Mouse (Mus musculus) embryonic facial prominence, embryonic 10.5 days (tissue): Measurements from ENCODE around the gene Mapkapk2. TPM values are rescaled to one million over a fixed set of nuclear protein-coding genes. Genes with fewer than 3 reads are reported as not detected.

Experiments
- DNase-seq: peaks from one replicate; pipeline ENCODE4 v3.0.0-alpha.2; 2017; ENCODE audit warnings: low spot score
- H3K27ac ChIP-seq: fragments of 300-500 bp; sonication (generic); replicated peaks from 2 replicates; pipeline ENCODE4 v1.5.1; 2016; ENCODE audit warnings: mild to moderate bottlenecking
- H3K27me3 ChIP-seq: fragments of 300-500 bp; sonication (generic); replicated peaks from 2 replicates; pipeline ENCODE4 v1.6.1; 2016; ENCODE audit warnings: low read depth, mild to moderate bottlenecking; ENCODE audit not compliant: poor library complexity, severe bottlenecking
- H3K36me3 ChIP-seq: fragments of 300-500 bp; sonication (generic); replicated peaks from 2 replicates; pipeline ENCODE4 v1.6.1; 2016; ENCODE audit warnings: mild to moderate bottlenecking, moderate library complexity
- H3K4me1 ChIP-seq: fragments of 300-500 bp; sonication (generic); 2 replicates; pipeline ENCODE4 v1.6.1; 2016
- H3K4me3 ChIP-seq: fragments of 300-500 bp; sonication (generic); 2 replicates; pipeline ENCODE4 v1.5.1; 2016; ENCODE audit warnings: mild to moderate bottlenecking, moderate library complexity
- H3K9me3 ChIP-seq: fragments of 300-500 bp; sonication (generic); 2 replicates; pipeline ENCODE4 v1.6.1; 2016; ENCODE audit warnings: mild to moderate bottlenecking
- WGBS: fragments of 180-500 bp; shearing (Covaris S2); methylation state at CpG from one replicate; pipeline ENCODE4 v1.1.7; 2016; 5-methylcytosine and 5-hydroxymethylcytosine counted together
- polyA plus RNA-seq: library from polyadenylated mRNA; unstranded; fragments of >200 nt; fragmentation: Nextera tagmentation; extraction: Ambion mirVana; gene quantifications from 2 replicates; pipeline ENCODE4 v1.2.1, GENCODE M21; 2016

The Mapkapk2 gene
- polyA plus RNA-seq, 1 experiment from 2014 or later = 45.4 TPM

- Histone ChIP-seq H3K27ac (no peak overlapping the region), H3K27me3 (no peaks in the 10 kb centered on the region), H3K4me3 (no peak overlapping the region), H3K4me1 (peaks cover 31% of the 10 kb centered on the region), H3K9me3 (no peaks in the 10 kb centered on the region), H3K36me3 (peaks cover 35% of the 10 kb centered on the region)
- DNase-seq = no peak
- 67% methylated on average over 6 of the region's 6 CpGs for WGBS
Observed at GRCm38 (mm10) chr1:131134231-131134630, 36.6 kb upstream of the Mapkapk2 start.

DNA sequence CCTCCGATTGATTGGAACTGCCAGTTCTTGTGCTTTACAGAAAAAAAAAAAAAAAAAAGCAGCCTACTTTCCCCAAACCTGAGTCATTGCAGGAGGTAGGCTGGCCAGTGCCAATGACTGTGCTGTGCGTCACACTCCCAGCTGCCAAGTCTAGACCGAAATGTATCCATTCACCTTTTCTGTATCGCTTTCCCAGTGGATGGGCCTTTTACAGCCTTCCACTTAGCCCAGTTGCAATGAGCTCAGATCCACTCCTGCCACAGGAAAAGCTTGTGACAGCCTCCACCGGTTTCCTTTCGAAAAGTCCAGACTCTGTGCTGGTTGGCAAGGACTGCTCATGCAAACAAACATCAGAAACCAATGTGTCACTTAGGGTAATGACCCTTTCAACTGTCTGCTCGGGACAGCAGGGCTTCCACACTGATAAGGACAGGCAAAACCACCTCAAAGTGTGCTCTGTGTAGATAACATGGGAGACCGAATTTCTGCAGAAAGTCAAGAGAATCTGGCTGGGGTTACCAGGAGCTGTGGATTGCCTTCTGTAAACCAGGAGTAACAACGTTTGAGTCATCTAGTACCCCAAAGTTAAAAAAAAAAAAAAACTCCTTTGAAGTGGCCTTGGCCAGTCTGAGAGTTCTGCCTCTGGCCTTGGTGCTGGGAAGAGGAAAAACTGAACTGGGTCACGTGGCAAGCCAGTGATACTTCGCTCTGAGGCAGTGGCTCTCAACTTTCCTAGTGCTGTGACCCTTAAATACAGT, 28.5 kb upstream of the Mapkapk2 start:
- H3K4me1 ChIP-seq = no peaks in the 10 kb centered on the region
- H3K27ac ChIP-seq = no peak overlapping the region
- H3K27me3 ChIP-seq = no peaks in the 10 kb centered on the region
- peaks cover 48% of the 10 kb centered on the region for H3K36me3 ChIP-seq
- 75% methylated on average over 11 of the region's 11 CpGs for WGBS
- H3K9me3 ChIP-seq = no peaks in the 10 kb centered on the region
- no peak for DNase-seq
- no peak overlapping the region for H3K4me3 ChIP-seq

- Histone ChIP-seq H3K36me3 (peaks cover 23% of the 10 kb centered on the region), H3K4me3 (no peak overlapping the region), H3K27ac (no peak overlapping the region), H3K4me1 (no peaks in the 10 kb centered on the region), H3K9me3 (no peaks in the 10 kb centered on the region), H3K27me3 (no peaks in the 10 kb centered on the region)
- 72% methylated on average over 10 of the region's 10 CpGs for WGBS
- no peak for DNase-seq
Observed at GRCm38 (mm10) chr1:131123522-131124265, 26.1 kb upstream of the Mapkapk2 start.

- peak; percentile 10 for DNase-seq
- H3K36me3 ChIP-seq = peaks cover 6% of the 10 kb centered on the region
- H3K27me3 ChIP-seq = no peaks in the 10 kb centered on the region
- peaks cover 2% of the 10 kb centered on the region for H3K4me1 ChIP-seq
- WGBS = 38% methylated on average over 3 of the region's 3 CpGs
- no peak overlapping the region for H3K27ac ChIP-seq
- no peak overlapping the region for H3K4me3 ChIP-seq
- H3K9me3 ChIP-seq = no peaks in the 10 kb centered on the region
Observed at GRCm38 (mm10) chr1:131121987-131122386, 24.4 kb upstream of the Mapkapk2 start.

- no peaks in the 10 kb centered on the region for H3K9me3 ChIP-seq
- H3K4me3 ChIP-seq = no peak overlapping the region
- no peak for DNase-seq
- peaks cover 9% of the 10 kb centered on the region for H3K4me1 ChIP-seq
- H3K27me3 ChIP-seq = 0 out of 2 replicates have a peak, but pooled peaks cover 11% of the 10 kb centered on the region
- H3K36me3 ChIP-seq = no peaks in the 10 kb centered on the region
- H3K27ac ChIP-seq = no peak overlapping the region
- 81% methylated on average over 2 of the region's 2 CpGs for WGBS
Observed at GRCm38 (mm10) chr1:131119026-131119425, 21.4 kb upstream of the Mapkapk2 start.

- WGBS = 65% methylated on average over 10 of the region's 10 CpGs
- Histone ChIP-seq H3K36me3 (no peaks in the 10 kb centered on the region), H3K9me3 (no peaks in the 10 kb centered on the region), H3K27me3 (0 out of 2 replicates have a peak, but pooled peaks cover 11% of the 10 kb centered on the region), H3K4me1 (peaks cover 9% of the 10 kb centered on the region), H3K27ac (no peak overlapping the region), H3K4me3 (no peak overlapping the region)
- no peak for DNase-seq
Observed at GRCm38 (mm10) chr1:131118530-131118929, 20.9 kb upstream of the Mapkapk2 start.

DNA sequence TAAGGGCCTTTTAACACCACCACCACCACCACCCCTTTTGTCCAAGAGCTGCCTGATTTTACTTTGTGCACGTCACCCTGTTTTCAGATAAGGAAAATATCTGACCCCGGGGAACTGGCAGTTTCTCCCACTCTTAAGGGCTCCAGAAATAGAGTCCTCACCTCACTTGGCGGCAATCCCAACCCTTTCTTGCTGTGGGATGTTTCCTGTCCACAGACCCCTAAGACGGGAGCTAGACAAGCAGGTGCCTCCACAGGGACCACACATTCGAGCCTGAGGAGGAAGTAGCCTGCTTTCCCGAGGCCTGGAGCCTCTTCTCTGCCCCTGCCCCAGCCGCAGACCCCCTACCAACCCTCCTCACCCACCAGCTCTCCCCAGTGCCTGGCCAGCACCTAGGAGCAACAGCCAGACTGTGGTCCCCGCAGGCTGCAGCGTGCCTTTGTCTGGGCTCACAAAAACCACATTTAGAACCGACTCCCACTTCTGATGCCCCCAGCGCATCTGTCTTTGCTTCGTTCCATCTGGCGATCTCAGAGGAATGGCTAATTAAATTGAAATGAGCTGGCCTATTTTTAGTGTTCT, 18.9 kb upstream of the Mapkapk2 start:
- DNase-seq = peak; percentile 35
- Histone ChIP-seq H3K4me1 (peaks cover 19% of the 10 kb centered on the region), H3K27me3 (0 out of 2 replicates have a peak, but pooled peaks cover 11% of the 10 kb centered on the region), H3K36me3 (no peaks in the 10 kb centered on the region), H3K4me3 (no peak overlapping the region), H3K9me3 (no peaks in the 10 kb centered on the region), H3K27ac (peak overlapping the region; percentile 70)
- WGBS = 64% methylated on average over 13 of the region's 13 CpGs

- H3K27me3 ChIP-seq = 0 out of 2 replicates have a peak, but pooled peaks cover 11% of the 10 kb centered on the region
- H3K4me1 ChIP-seq = peaks cover 20% of the 10 kb centered on the region
- no peaks in the 10 kb centered on the region for H3K36me3 ChIP-seq
- peak; percentile 76 for DNase-seq
- no peaks in the 10 kb centered on the region for H3K9me3 ChIP-seq
- no peak overlapping the region for H3K27ac ChIP-seq
- 22% methylated on average over 6 of the region's 6 CpGs for whole genome bisulfite sequencing
- no peak overlapping the region for H3K4me3 ChIP-seq
Observed at GRCm38 (mm10) chr1:131115932-131116331, 18.3 kb upstream of the Mapkapk2 start.

DNA sequence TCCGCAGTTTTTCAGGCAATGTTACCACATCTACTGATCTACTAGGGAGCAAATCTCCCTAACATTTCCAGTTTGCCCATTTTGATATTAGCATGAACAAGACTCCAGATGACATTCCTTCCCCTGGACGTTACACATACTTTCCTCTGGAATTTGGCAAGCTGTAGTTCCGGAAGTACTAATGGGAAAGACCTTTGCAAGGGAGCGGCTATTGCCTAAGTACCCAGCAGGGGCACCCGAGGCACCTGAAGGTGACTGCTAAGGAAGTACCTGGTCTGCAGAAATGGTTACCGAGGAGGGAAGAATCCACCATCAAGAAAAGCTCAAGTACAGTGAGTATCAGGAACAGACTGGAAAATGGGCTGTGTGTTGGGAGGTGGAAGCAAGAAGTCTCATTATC, 14.9 kb upstream of the Mapkapk2 start:
- no peaks in the 10 kb centered on the region for H3K36me3 ChIP-seq
- no peak overlapping the region for H3K27ac ChIP-seq
- H3K4me3 ChIP-seq = no peak overlapping the region
- WGBS = 31% methylated on average over 6 of the region's 6 CpGs
- H3K4me1 ChIP-seq = peaks cover 28% of the 10 kb centered on the region
- H3K27me3 ChIP-seq = 0 out of 2 replicates have a peak, but pooled peaks cover 11% of the 10 kb centered on the region
- DNase-seq = no peak
- no peaks in the 10 kb centered on the region for H3K9me3 ChIP-seq

DNA sequence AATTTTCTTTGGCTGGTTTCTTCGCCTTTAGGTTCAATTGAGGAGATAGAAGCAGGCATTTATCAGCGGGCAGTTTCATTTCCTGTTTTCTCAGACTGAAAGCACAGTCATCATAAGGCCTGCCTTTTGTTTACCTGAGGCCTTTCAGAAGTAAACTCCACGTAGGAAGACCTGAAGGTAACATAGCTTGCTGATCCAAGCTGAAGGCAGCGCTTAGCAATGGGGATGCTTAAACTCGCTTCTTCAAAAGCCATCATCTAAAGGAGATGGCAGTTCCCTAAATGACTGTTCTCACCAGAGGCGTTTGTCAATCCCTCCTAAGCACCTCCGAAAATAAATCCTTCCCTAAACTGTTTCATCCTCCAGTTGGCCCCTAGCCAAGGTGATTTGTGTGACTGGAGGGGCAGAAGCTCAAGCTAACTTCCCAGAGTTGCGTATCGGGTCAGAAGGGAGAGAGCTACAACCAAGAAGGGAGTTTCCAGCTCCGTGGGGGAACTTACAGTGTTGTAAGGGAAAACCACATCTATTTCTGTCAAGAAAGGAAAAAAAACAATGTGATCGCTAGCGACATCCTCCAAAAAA, 13.0 kb upstream of the Mapkapk2 start:
- Histone ChIP-seq H3K4me1 (peaks cover 21% of the 10 kb centered on the region), H3K27me3 (0 out of 2 replicates have a peak, but pooled peaks cover 11% of the 10 kb centered on the region), H3K27ac (no peak overlapping the region), H3K4me3 (no peak overlapping the region), H3K9me3 (no peaks in the 10 kb centered on the region), H3K36me3 (no peaks in the 10 kb centered on the region)
- 80% methylated on average over 12 of the region's 12 CpGs for WGBS
- no peak for DNase-seq

GRCm38 (mm10) chr1:131107575-131108308, 10.1 kb upstream of the Mapkapk2 start:
- Histone ChIP-seq H3K4me1 (peaks cover 18% of the 10 kb centered on the region), H3K4me3 (no peak overlapping the region), H3K27ac (peak overlapping the region; percentile 20), H3K27me3 (no peaks in the 10 kb centered on the region), H3K9me3 (no peaks in the 10 kb centered on the region), H3K36me3 (no peaks in the 10 kb centered on the region)
- peak; percentile 52 for DNase-seq
- WGBS = 53% methylated on average over 10 of the region's 10 CpGs
